Mouse (Mus musculus): Measurements from ENCODE around the gene Slc8a1. TPM values are rescaled to one million over a fixed set of nuclear protein-coding genes. Genes with fewer than 3 reads are reported as not detected.

Gene Slc8a1
- polyA plus RNA-seq, 1 experiment from 2014 or later = 6.6 TPM

DNA sequence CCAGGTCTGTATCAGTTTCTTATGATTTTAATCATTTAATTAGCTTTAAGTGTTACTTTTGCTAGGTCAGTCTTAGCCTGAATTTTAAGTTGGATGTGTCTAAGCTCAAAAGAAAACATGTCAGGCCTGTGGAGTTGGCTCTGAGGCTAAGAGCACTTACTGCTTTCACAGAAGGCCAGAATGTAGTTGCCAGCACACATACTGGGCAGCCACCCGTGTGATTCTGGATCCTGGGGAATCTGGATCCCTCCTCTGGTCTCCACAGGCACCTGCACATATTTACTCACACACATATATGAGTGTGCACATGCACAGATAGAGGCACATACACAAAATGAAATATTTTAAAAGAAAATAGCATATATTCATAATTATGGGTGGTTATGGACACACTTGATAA lies 241.6 kb downstream of the Slc8a1 start:
- Histone ChIP-seq H3K4me2 (ENCODE audit: low read depth, low read length) (no peak overlapping the region), H3K27ac (ENCODE audit: low read length) (no peak overlapping the region), H3K9ac (ENCODE audit: low read length) (no peak overlapping the region), H3K27me3 (ENCODE audit: control insufficient read depth, insufficient read depth, low read length) (no peaks in the 10 kb centered on the region), H3K4me3 (replicated peaks; ENCODE audit: low read length) (no peak overlapping the region), H3K36me3 (ENCODE audit: control insufficient read depth, insufficient read depth, low read length) (no peaks in the 10 kb centered on the region), H3K4me1 (ENCODE audit: control insufficient read depth, insufficient read depth, low read length) (peaks cover 20% of the 10 kb centered on the region), H3K9me3 (replicated peaks; ENCODE audit: control insufficient read depth, low read length) (no peaks in the 10 kb centered on the region)
- no peak for ATAC-seq (ENCODE audit: insufficient read depth, low FRiP score)
- WGBS = 83% methylated on average over 1 of the region's 1 CpGs

DNA sequence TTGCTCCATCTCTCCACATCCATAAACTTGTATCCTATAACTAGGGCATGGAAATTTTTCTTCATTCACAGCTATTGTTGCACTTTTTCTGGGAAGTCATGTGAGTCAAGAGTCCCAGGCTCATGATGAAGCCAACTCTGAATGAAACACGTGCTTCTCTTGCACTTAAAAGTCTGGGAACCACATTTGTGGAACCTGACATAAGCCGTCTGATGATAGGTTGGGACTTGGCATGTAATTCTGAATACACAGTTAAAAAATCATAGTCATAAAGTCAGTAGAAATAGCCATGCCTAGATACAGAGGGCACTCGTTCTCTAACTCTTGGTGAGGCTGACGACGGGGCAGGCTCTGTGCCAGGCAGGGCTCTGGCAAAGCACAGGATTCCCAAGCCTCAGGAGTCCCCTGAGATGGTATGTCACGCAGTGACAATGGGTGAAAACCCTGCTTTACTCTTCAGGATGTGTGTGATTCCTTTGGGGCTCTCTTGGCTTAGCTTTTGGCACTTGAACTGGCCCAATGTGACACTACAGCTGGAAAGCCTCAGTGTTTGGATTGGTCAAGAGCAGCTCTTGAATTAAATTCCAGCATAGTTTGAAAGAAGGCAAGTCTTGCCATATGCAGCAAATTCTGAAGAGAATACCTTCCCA lies 245.8 kb downstream of the Slc8a1 start:
- no peaks in the 10 kb centered on the region for H3K9me3 ChIP-seq (replicated peaks; ENCODE audit: control insufficient read depth, low read length)
- ATAC-seq (ENCODE audit: insufficient read depth, low FRiP score) = no peak; the same call in 1 of the 2 replicates
- H3K4me1 ChIP-seq (ENCODE audit: control insufficient read depth, insufficient read depth, low read length) = 0 out of 2 replicates have a peak, but pooled peaks cover 4% of the 10 kb centered on the region
- H3K27ac ChIP-seq (ENCODE audit: low read length) = peak overlapping the region; percentile 4; the same call in 1 of the 2 replicates
- H3K4me3 ChIP-seq (replicated peaks; ENCODE audit: low read length) = no peak overlapping the region
- no peak overlapping the region for H3K9ac ChIP-seq (ENCODE audit: low read length)
- H3K4me2 ChIP-seq (ENCODE audit: low read depth, low read length) = no peak overlapping the region
- H3K27me3 ChIP-seq (ENCODE audit: control insufficient read depth, insufficient read depth, low read length) = no peaks in the 10 kb centered on the region
- WGBS = 65% methylated on average over 6 of the region's 6 CpGs
- no peaks in the 10 kb centered on the region for H3K36me3 ChIP-seq (ENCODE audit: control insufficient read depth, insufficient read depth, low read length)

DNA sequence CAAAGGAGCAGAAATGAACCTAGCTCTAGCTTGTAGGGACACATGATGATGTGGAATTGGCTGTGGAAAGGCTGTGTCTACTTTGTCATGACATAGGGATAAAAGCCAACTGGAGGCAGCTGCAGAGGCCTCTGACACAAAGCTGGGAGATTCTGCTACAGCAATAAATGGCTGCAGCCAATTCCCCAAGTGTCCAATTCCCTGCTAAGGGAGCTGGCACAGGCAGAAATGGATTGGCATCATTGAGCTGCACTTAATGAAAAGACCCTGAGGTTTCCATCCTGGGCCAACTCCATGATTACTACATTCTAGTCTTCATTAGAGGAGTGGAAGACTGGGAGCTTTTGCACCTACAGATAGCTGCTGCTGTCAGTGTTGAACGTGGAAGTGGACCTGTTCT lies 251.8 kb downstream of the Slc8a1 start:
- H3K4me2 ChIP-seq (ENCODE audit: low read depth, low read length) = no peak overlapping the region
- H3K27ac ChIP-seq (ENCODE audit: low read length) = no peak overlapping the region
- H3K4me1 ChIP-seq (ENCODE audit: control insufficient read depth, insufficient read depth, low read length) = no peaks in the 10 kb centered on the region
- no peak for ATAC-seq (ENCODE audit: insufficient read depth, low FRiP score)
- WGBS = 82% methylated on average over 1 of the region's 1 CpGs
- no peaks in the 10 kb centered on the region for H3K9me3 ChIP-seq (replicated peaks; ENCODE audit: control insufficient read depth, low read length)
- H3K4me3 ChIP-seq (replicated peaks; ENCODE audit: low read length) = no peak overlapping the region
- no peaks in the 10 kb centered on the region for H3K27me3 ChIP-seq (ENCODE audit: control insufficient read depth, insufficient read depth, low read length)
- H3K9ac ChIP-seq (ENCODE audit: low read length) = no peak overlapping the region
- H3K36me3 ChIP-seq (ENCODE audit: control insufficient read depth, insufficient read depth, low read length) = no peaks in the 10 kb centered on the region

DNA sequence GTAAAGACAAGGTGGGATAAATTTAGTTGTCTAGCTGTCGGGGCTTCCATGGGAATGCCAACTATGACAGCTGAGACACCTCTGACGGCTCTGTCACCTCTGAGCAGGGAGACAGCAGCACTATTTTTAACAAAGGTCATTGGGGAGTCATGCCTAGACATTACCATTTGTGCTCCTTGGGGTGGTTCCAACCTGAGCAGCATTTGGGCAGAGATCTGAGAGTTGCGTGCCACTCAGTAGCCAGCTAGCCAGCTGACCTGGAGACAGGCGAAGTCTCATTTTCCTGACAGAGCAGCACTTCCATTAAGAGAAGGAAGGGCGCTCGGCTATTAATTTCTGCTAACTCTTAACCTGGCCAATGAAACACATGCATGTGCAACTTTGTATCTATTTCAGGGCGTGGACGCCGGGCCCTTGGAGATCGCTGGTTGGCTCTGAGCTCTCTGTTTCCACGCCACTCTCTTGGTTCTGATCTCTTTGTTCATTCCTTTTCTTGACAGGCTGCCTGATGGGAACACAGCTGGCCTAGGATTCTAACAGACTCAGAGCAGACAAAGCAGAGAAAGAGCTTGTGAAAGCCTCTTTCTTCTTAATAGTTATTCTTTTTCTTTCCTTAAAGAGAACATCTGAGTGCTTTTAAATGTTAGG lies 256.2 kb downstream of the Slc8a1 start:
- H3K9ac ChIP-seq (ENCODE audit: low read length) = no peak overlapping the region
- H3K4me3 ChIP-seq (replicated peaks; ENCODE audit: low read length) = no peak overlapping the region
- H3K4me2 ChIP-seq (ENCODE audit: low read depth, low read length) = no peak overlapping the region
- H3K4me1 ChIP-seq (ENCODE audit: control insufficient read depth, insufficient read depth, low read length) = peaks cover 11% of the 10 kb centered on the region
- H3K9me3 ChIP-seq (replicated peaks; ENCODE audit: control insufficient read depth, low read length) = no peaks in the 10 kb centered on the region
- no peaks in the 10 kb centered on the region for H3K36me3 ChIP-seq (ENCODE audit: control insufficient read depth, insufficient read depth, low read length)
- ATAC-seq (ENCODE audit: insufficient read depth, low FRiP score) = no peak
- 83% methylated on average over 11 of the region's 11 CpGs for WGBS
- H3K27me3 ChIP-seq (ENCODE audit: control insufficient read depth, insufficient read depth, low read length) = no peaks in the 10 kb centered on the region
- no peak overlapping the region for H3K27ac ChIP-seq (ENCODE audit: low read length)

DNA sequence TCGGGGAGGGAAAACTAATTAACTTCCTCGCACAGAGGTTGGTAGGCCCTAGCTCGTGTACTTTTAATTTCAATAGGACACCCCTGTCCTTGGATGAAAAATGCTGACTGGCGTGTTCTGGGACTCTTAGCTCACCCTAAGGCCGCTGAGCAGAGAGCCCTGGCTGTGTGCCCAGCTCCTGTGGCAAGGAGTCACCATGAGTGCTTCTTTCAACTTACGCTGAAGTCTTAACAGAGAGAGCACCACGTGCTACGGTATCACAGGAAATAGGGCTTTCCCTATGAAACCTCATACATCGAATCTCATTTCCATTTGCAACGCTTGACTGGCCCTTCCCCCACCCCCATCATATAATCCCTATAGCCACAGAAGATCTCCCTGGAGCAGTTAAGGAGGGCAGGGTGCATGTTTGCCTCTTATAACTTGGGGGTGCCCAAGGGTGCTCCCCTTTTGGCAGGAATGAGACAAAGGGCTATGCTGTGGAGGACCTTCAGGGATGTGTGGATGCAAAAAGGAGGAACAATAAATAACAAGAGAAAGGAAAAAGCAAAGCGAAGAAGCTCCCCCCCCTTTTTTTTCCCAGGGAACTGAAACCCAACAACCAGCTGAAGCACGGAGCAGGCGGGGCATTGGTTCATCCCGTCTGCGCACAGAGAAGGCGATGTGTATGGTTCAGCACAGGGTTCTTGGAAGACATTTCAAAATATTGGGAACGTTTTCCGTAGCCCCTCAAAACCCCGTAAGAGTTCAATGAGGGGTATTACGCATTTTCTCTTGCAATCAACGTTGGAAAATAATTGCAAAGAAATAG lies 257.6 kb downstream of the Slc8a1 start:
- WGBS = 68% methylated on average over 21 of the region's 21 CpGs
- H3K4me1 ChIP-seq (ENCODE audit: control insufficient read depth, insufficient read depth, low read length) = peaks cover 11% of the 10 kb centered on the region
- H3K9ac ChIP-seq (ENCODE audit: low read length) = no peak overlapping the region
- no peaks in the 10 kb centered on the region for H3K9me3 ChIP-seq (replicated peaks; ENCODE audit: control insufficient read depth, low read length)
- no peaks in the 10 kb centered on the region for H3K27me3 ChIP-seq (ENCODE audit: control insufficient read depth, insufficient read depth, low read length)
- ATAC-seq (ENCODE audit: insufficient read depth, low FRiP score) = peak; percentile 64; the same call in 1 of the 2 replicates
- no peak overlapping the region for H3K4me3 ChIP-seq (replicated peaks; ENCODE audit: low read length)
- no peaks in the 10 kb centered on the region for H3K36me3 ChIP-seq (ENCODE audit: control insufficient read depth, insufficient read depth, low read length)
- no peak overlapping the region; the same call in 1 of the 2 replicates for H3K27ac ChIP-seq (ENCODE audit: low read length)
- H3K4me2 ChIP-seq (ENCODE audit: low read depth, low read length) = no peak overlapping the region

DNA sequence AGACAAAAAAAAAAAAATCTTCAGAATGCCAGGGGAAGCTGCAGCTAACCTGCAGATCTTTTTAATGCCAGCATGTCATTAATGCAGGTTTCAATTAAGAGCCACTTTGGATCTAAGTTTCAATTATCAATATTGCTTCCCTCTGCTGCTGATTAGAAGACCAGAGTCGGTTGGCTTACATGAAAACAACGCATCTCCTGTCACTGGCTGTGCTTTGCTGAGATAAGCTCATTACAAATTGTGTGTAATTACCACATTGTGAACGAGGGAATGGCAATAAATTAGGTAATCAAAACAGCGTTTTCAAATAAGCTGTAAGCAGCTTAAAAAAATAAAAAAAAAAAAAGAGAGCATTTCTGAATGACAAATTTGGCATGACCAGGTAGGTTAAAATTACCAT lies 258.4 kb downstream of the Slc8a1 start:
- Histone ChIP-seq H3K27ac (ENCODE audit: low read length) (no peak overlapping the region), H3K9me3 (replicated peaks; ENCODE audit: control insufficient read depth, low read length) (no peaks in the 10 kb centered on the region), H3K27me3 (ENCODE audit: control insufficient read depth, insufficient read depth, low read length) (no peaks in the 10 kb centered on the region), H3K9ac (ENCODE audit: low read length) (no peak overlapping the region), H3K4me3 (replicated peaks; ENCODE audit: low read length) (no peak overlapping the region), H3K4me2 (ENCODE audit: low read depth, low read length) (no peak overlapping the region), H3K36me3 (ENCODE audit: control insufficient read depth, insufficient read depth, low read length) (no peaks in the 10 kb centered on the region), H3K4me1 (ENCODE audit: control insufficient read depth, insufficient read depth, low read length) (peaks cover 11% of the 10 kb centered on the region)
- ATAC-seq (ENCODE audit: insufficient read depth, low FRiP score) = no peak
- 60% methylated on average over 4 of the region's 4 CpGs for WGBS

DNA sequence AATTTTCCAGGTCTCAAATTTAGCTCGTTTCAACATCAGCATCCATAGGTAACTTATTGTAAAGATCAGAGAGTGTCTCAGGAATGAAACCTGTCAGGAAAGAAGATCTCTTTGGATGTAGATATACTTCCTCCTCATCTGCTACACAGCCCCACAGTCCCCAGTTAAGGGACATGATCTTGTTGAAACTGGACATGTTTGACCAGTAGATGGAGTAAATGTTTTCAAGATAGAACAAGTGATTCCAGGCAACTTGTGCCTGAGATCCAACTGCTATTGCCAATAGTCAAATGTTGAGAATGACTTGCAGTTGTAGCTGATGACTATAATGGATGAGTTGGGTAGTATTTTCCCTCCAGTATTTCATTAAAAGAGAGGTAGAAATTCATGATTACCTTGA lies 260.8 kb downstream of the Slc8a1 start:
- Histone ChIP-seq H3K9me3 (replicated peaks; ENCODE audit: control insufficient read depth, low read length) (no peaks in the 10 kb centered on the region), H3K9ac (ENCODE audit: low read length) (no peak overlapping the region), H3K27me3 (ENCODE audit: control insufficient read depth, insufficient read depth, low read length) (no peaks in the 10 kb centered on the region), H3K27ac (ENCODE audit: low read length) (no peak overlapping the region), H3K36me3 (ENCODE audit: control insufficient read depth, insufficient read depth, low read length) (no peaks in the 10 kb centered on the region), H3K4me3 (replicated peaks; ENCODE audit: low read length) (no peak overlapping the region), H3K4me2 (ENCODE audit: low read depth, low read length) (no peak overlapping the region), H3K4me1 (ENCODE audit: control insufficient read depth, insufficient read depth, low read length) (peaks cover 11% of the 10 kb centered on the region)
- 72% methylated on average over 1 of the region's 1 CpGs for WGBS
- no peak for ATAC-seq (ENCODE audit: insufficient read depth, low FRiP score)

DNA sequence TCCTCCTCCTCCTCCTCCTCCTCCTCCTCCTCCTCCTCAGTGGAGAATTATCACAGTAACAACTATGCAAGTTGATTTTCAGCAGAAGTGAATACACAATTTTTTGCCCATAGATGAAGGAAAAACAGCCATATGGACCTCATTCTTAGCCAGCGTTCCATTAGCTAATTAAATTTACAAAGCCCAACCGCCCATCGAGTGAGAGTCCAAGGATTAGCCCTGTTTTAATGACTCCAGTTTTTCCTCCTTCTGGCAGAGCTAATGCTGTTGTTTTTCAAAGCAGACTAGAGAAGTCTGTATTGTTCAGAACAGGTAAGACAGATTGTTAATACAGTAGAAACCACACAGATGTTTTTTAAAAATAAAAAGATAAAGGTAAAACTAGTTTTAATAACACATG lies 264.8 kb downstream of the Slc8a1 start:
- WGBS = 66% methylated on average over 3 of the region's 3 CpGs
- Histone ChIP-seq H3K9ac (ENCODE audit: low read length) (no peak overlapping the region), H3K4me2 (ENCODE audit: low read depth, low read length) (no peak overlapping the region), H3K4me1 (ENCODE audit: control insufficient read depth, insufficient read depth, low read length) (0 out of 2 replicates have a peak, but pooled peaks cover 7% of the 10 kb centered on the region), H3K27me3 (ENCODE audit: control insufficient read depth, insufficient read depth, low read length) (no peaks in the 10 kb centered on the region), H3K36me3 (ENCODE audit: control insufficient read depth, insufficient read depth, low read length) (no peaks in the 10 kb centered on the region), H3K4me3 (replicated peaks; ENCODE audit: low read length) (no peak overlapping the region), H3K9me3 (replicated peaks; ENCODE audit: control insufficient read depth, low read length) (no peaks in the 10 kb centered on the region), H3K27ac (ENCODE audit: low read length) (no peak overlapping the region)
- no peak for ATAC-seq (ENCODE audit: insufficient read depth, low FRiP score)

DNA sequence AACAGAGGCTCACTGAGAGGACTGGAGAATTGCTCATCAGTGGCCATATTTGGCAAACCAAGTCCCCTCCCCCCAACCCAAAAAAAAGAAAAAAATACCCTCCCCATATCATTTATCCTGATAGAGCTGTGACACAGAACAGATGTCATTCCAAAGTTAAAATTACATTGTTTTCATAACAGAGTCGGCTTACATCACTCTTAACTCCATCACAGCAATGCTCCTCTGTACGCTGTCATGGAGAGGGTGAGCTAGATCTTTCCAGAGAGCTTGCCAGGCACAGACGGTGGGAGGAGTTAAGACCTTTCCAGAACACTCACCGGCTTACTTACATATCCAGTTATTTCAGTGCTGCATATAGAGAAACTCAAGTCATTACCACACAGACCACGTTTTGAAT lies 269.2 kb downstream of the Slc8a1 start:
- ATAC-seq (ENCODE audit: insufficient read depth, low FRiP score) = peak; percentile 86; the same call in 1 of the 2 replicates
- H3K36me3 ChIP-seq (ENCODE audit: control insufficient read depth, insufficient read depth, low read length) = no peaks in the 10 kb centered on the region
- 0 out of 2 replicates have a peak overlapping the region, but pooled peaks have one; percentile 62 for H3K27ac ChIP-seq (ENCODE audit: low read length)
- 0 out of 2 replicates have a peak, but pooled peaks cover 7% of the 10 kb centered on the region for H3K4me1 ChIP-seq (ENCODE audit: control insufficient read depth, insufficient read depth, low read length)
- 34% methylated on average over 5 of the region's 5 CpGs for WGBS
- no peak overlapping the region for H3K4me3 ChIP-seq (replicated peaks; ENCODE audit: low read length)
- H3K4me2 ChIP-seq (ENCODE audit: low read depth, low read length) = no peak overlapping the region
- no peak overlapping the region for H3K9ac ChIP-seq (ENCODE audit: low read length)
- H3K9me3 ChIP-seq (replicated peaks; ENCODE audit: control insufficient read depth, low read length) = no peaks in the 10 kb centered on the region
- no peaks in the 10 kb centered on the region for H3K27me3 ChIP-seq (ENCODE audit: control insufficient read depth, insufficient read depth, low read length)

All from stomach, embryonic 16.5 days (tissue).